ENCODE assay signal across 12 mouse cellular contexts in the genomic region with DNA sequence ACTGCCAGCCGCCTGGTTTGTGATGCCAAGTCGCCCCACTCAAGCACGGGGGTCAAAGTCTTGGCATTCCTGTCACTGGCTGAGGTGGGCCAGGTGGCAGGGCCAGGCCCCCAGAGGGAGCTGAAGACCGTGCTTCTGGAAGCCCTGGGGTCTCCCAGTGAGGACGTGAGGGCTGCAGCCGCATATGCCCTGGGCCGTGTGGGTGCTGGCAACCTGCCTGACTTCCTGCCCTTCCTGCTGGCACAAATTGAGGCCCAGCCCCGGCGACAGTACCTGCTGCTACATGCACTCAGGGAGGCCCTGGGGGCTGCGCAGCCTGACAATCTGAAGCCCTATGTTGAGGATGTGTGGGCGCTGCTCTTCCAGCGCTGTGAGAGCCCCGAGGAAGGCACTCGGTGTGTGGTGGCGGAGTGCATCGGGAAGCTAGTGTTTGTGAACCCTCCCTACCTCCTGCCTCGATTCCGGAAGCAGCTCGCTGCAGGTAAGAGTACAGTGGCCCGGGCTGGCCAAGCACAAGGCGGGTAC. TPM values are rescaled to one million over a fixed set of nuclear protein-coding genes. Genes with fewer than 3 reads are reported as not detected.
DNase-seq lines count a peak whose midpoint lies in the region; ATAC-seq and TF ChIP-seq lines count a peak whose summit lies in the region.
"Had no signal": no experiment of that assay in that cellular context is flagged by ENCODE, and none has a peak within 500 bp of the region (broad histone marks: within the 10 kb centered on the region; RNA-seq: fewer than 3 reads in every experiment).

No protein-coding gene starts in this region.

- peaks cover 100% of the 10 kb centered on the region for H3K36me3 ChIP-seq in forebrain, embryonic 13.5 days (ENCODE audit: poor library complexity, severe bottlenecking)
- H3K36me3 ChIP-seq in forebrain, embryonic 10.5 days (replicated peaks) = peaks cover 100% of the 10 kb centered on the region
- no peaks in the 10 kb centered on the region for H3K36me3 ChIP-seq in kidney, adult 2 months (ENCODE audit: control insufficient read depth, insufficient read depth, low read length)
- H3K36me3 ChIP-seq in kidney, embryonic 15.5 days = peaks cover 97% of the 10 kb centered on the region

- H3K27me3 ChIP-seq in forebrain, embryonic 13.5 days = no peaks in the 10 kb centered on the region
- H3K27me3 ChIP-seq in forebrain, embryonic 10.5 days (ENCODE audit: poor library complexity, severe bottlenecking) = no peaks in the 10 kb centered on the region
- H3K27me3 ChIP-seq in kidney, adult 2 months (replicated peaks; ENCODE audit: control insufficient read depth, insufficient read depth, low read length) = no peaks in the 10 kb centered on the region
- no peaks in the 10 kb centered on the region for H3K27me3 ChIP-seq in kidney, embryonic 15.5 days
- H3K27me3 ChIP-seq: forebrain, embryonic 15.5 days; limb, embryonic 13.5 days; stomach, embryonic 15.5 days had no signal

- no peaks in the 10 kb centered on the region for H3K4me1 ChIP-seq in forebrain, embryonic 13.5 days
- no peaks in the 10 kb centered on the region for H3K4me1 ChIP-seq in forebrain, embryonic 10.5 days
- no peaks in the 10 kb centered on the region for H3K4me1 ChIP-seq in kidney, adult 2 months (ENCODE audit: control insufficient read depth, insufficient read depth, low read length)
- 0 out of 2 replicates have a peak, but pooled peaks cover 7% of the 10 kb centered on the region for H3K4me1 ChIP-seq in kidney, embryonic 15.5 days
- H3K4me1 ChIP-seq: forebrain, embryonic 15.5 days; midbrain, embryonic 10.5 days had no signal

- no peak overlapping the region for H3K4me3 ChIP-seq in forebrain, embryonic 13.5 days
- H3K4me3 ChIP-seq in forebrain, embryonic 10.5 days = no peak overlapping the region
- 0 out of 2 replicates have a peak overlapping the region, but pooled peaks have one; percentile 12 for H3K4me3 ChIP-seq in kidney, adult 2 months (ENCODE audit: insufficient read depth, low read depth, low read length)
- H3K4me3 ChIP-seq in kidney, embryonic 15.5 days (replicated peaks) = no peak overlapping the region
- H3K4me3 ChIP-seq: forebrain, embryonic 15.5 days; limb, embryonic 13.5 days; midbrain, embryonic 10.5 days; stomach, embryonic 15.5 days had no signal

- TF ChIP-seq CTCF in kidney, adult 2 months (conservative IDR thresholded peaks at IDR 0.05; ENCODE audit: insufficient read depth, insufficient read length, low read depth, low read length) = no peak

- peak overlapping the region; percentile 37; the same call in 1 of the 2 replicates for H3K27ac ChIP-seq in forebrain, embryonic 13.5 days
- no peak overlapping the region for H3K27ac ChIP-seq in forebrain, embryonic 10.5 days
- no peak overlapping the region for H3K27ac ChIP-seq in kidney, adult 2 months (ENCODE audit: insufficient read depth, low read depth, low read length)
- H3K27ac ChIP-seq in kidney, embryonic 15.5 days = no peak overlapping the region
- H3K27ac ChIP-seq: forebrain, embryonic 15.5 days; limb, embryonic 13.5 days; midbrain, embryonic 10.5 days; stomach, embryonic 15.5 days had no signal

- DNase-seq in forebrain, embryonic 10.5 days (ENCODE audit: extremely low spot score, low spot score) = no peak
- peak; percentile 63 for DNase-seq in kidney, adult 2 months
- DNase-seq in T-cell, adult 2 months (ENCODE audit: low spot score) = peak; percentile 39
- DNase-seq in kidney, postnatal 25 days = peak; percentile 66 to 72
- no peak for DNase-seq in layer of hippocampus, adult 11-12 months (ENCODE audit: low spot score)
- no peak for DNase-seq in left cerebral cortex, adult 11 months (ENCODE audit: low spot score)

- no peak for TF ChIP-seq POLR2A in kidney, adult 2 months (IDR thresholded peaks at IDR 0.05; ENCODE audit: low read depth, low read length)

- H3K9me3 ChIP-seq in forebrain, embryonic 13.5 days (replicated peaks) = no peaks in the 10 kb centered on the region
- H3K9me3 ChIP-seq in forebrain, embryonic 10.5 days = no peaks in the 10 kb centered on the region
- H3K9me3 ChIP-seq in kidney, embryonic 15.5 days (replicated peaks) = no peaks in the 10 kb centered on the region
- H3K9me3 ChIP-seq: forebrain, embryonic 15.5 days; limb, embryonic 13.5 days; midbrain, embryonic 10.5 days; stomach, embryonic 15.5 days had no signal

- 90% methylated on average over 21 of the region's 21 CpGs for WGBS in forebrain, embryonic 13.5 days
- WGBS in forebrain, embryonic 10.5 days = 93% methylated on average over 21 of the region's 21 CpGs
- 57% methylated on average over 21 of the region's 21 CpGs for WGBS in kidney, adult 2 months
- 90% methylated on average over 21 of the region's 21 CpGs for WGBS in kidney, embryonic 15.5 days

- no peak for ATAC-seq in forebrain, embryonic 13.5 days
- ATAC-seq in kidney, embryonic 15.5 days (replicated peaks; ENCODE audit: low FRiP score) = no peak; the same call in 1 of the 2 replicates

- no peak overlapping the region for H3K4me2 ChIP-seq in forebrain, embryonic 13.5 days
- H3K4me2 ChIP-seq in kidney, embryonic 15.5 days = no peak overlapping the region
- H3K4me2 ChIP-seq: forebrain, embryonic 15.5 days; limb, embryonic 13.5 days; stomach, embryonic 15.5 days had no signal

- no peak overlapping the region for H3K9ac ChIP-seq in forebrain, embryonic 13.5 days
- H3K9ac ChIP-seq in kidney, embryonic 15.5 days = no peak overlapping the region
- H3K9ac ChIP-seq: forebrain, embryonic 15.5 days; stomach, embryonic 15.5 days had no signal

RNA-seq across cellular contexts. Expression of a gene that starts 15.8 kb away (rescaled TPM):
- polyA plus RNA-seq in forebrain, embryonic 13.5 days (2015; fragmentation: Nextera tagmentation; extraction: Ambion mirVana) = 1,595 and 1,910 TPM in 2 replicates
- 1,831 and 1,874 TPM in 2 replicates for polyA plus RNA-seq in forebrain, embryonic 10.5 days (2016; fragmentation: Nextera tagmentation; extraction: Ambion mirVana)
- 499 and 560 TPM in 2 replicates for polyA plus RNA-seq in kidney, adult 2 months (2012; rRNA removed)
- polyA plus RNA-seq in kidney, embryonic 15.5 days (2015; fragmentation: Nextera tagmentation; extraction: Ambion mirVana) = 2,232 and 2,490 TPM in 2 replicates

RNA-seq across cellular contexts. Expression of a gene that starts 18.4 kb away (rescaled TPM):
- polyA plus RNA-seq in forebrain, embryonic 13.5 days (2015; fragmentation: Nextera tagmentation; extraction: Ambion mirVana) = 23.8 and 26.5 TPM in 2 replicates
- polyA plus RNA-seq in forebrain, embryonic 10.5 days (2016; fragmentation: Nextera tagmentation; extraction: Ambion mirVana) = 59.5 and 65.2 TPM in 2 replicates
- 4.0 and 4.3 TPM in 2 replicates for polyA plus RNA-seq in kidney, adult 2 months (2012; rRNA removed)
- 35.2 and 37.4 TPM in 2 replicates for polyA plus RNA-seq in kidney, embryonic 15.5 days (2015; fragmentation: Nextera tagmentation; extraction: Ambion mirVana)

RNA-seq across cellular contexts. Expression of a gene that starts 30.5 kb away (rescaled TPM):
- polyA plus RNA-seq in forebrain, embryonic 13.5 days (2015; fragmentation: Nextera tagmentation; extraction: Ambion mirVana) = 0.78 and 0.84 TPM in 2 replicates
- polyA plus RNA-seq in forebrain, embryonic 10.5 days (2016; fragmentation: Nextera tagmentation; extraction: Ambion mirVana) = 0.97 and 1.5 TPM in 2 replicates
- 0.50 TPM in 2 replicates for polyA plus RNA-seq in kidney, adult 2 months (2012; rRNA removed)
- polyA plus RNA-seq in kidney, embryonic 15.5 days (2015; fragmentation: Nextera tagmentation; extraction: Ambion mirVana) = 1.8 and 2.2 TPM in 2 replicates

RNA-seq across cellular contexts. Expression of a gene that starts 45.5 kb away (rescaled TPM):
- polyA plus RNA-seq in forebrain, embryonic 13.5 days (2015; fragmentation: Nextera tagmentation; extraction: Ambion mirVana) = 1.7 and 1.9 TPM in 2 replicates
- 1.7 and 1.9 TPM in 2 replicates for polyA plus RNA-seq in forebrain, embryonic 10.5 days (2016; fragmentation: Nextera tagmentation; extraction: Ambion mirVana)
- 2.2 and 2.3 TPM in 2 replicates for polyA plus RNA-seq in kidney, adult 2 months (2012; rRNA removed)
- polyA plus RNA-seq in kidney, embryonic 15.5 days (2015; fragmentation: Nextera tagmentation; extraction: Ambion mirVana) = 1.8 TPM in 2 replicates

Comparison
In these comparisons a context has a peak if more than half of its experiments do, and no peak if none do; other contexts are left out.
1. DNase-seq: peak in kidney, adult 2 months (single experiment), T-cell, adult 2 months (single experiment) and kidney, postnatal 25 days (2 of 2); none in forebrain, embryonic 10.5 days (single experiment), layer of hippocampus, adult 11-12 months (single experiment) and left cerebral cortex, adult 11 months (single experiment).